Mouse (Mus musculus) embryonic stem cell, embryonic (primary cell): ENCODE measurements around the gene Akr7a5.

Experiments used
- CTCF ChIA-PET, 4 experiments: fragments of 300-600 bp in 2 of 4; fragments of 350-600 bp in 2 of 4; sonication (Branson Sonifier 250); formaldehyde crosslinking; loops; one replicate each; lab custom pipeline; 2022; ENCODE audit warnings: inconsistent platforms in 2 of 4; lab: Charles Lee
- POLR2A ChIA-PET, 4 experiments: fragments of 300-600 bp in 2 of 4; fragments of 350-600 bp in 2 of 4; sonication (Branson Sonifier 250); formaldehyde crosslinking; loops; one replicate each; lab custom pipeline; 2022; ENCODE audit warnings: antibody characterized with exemption in 4 of 4, inconsistent platforms in 1 of 4; lab: Charles Lee

Akr7a5 gene

GRCm38 (mm10) chr4:139310171-139310898 is at the start of gene Akr7a5, which contains the start of gene Pqlc2:
Gene Akr7a5 (plus strand): TSS chr4:139310744.
Gene Pqlc2 (minus strand): TSS chr4:139310708.
- CTCF ChIA-PET: interaction anchor here (0.5 to 3.5 kb wide), 41 partner anchors 8 to 763 kb away, joined by 3 to 37 read pairs (median 4); partner anchors contain the start of genes Aldh4a1 (in 1 of the 4), Gm21969 (in 1 of the 4) and Htr6 (in 1 of the 4)
- POLR2A ChIA-PET: interaction anchor here (0.6 to 3.9 kb wide), 77 partner anchors 9 to 811 kb away, joined by 3 to 39 read pairs (median 4); partner anchors contain the start of genes Minos1 (in 3 of the 4), Aldh4a1 (in 2 of the 4), Capzb (in 1 of the 4) and Htr6 (in 1 of the 4)

DNA sequence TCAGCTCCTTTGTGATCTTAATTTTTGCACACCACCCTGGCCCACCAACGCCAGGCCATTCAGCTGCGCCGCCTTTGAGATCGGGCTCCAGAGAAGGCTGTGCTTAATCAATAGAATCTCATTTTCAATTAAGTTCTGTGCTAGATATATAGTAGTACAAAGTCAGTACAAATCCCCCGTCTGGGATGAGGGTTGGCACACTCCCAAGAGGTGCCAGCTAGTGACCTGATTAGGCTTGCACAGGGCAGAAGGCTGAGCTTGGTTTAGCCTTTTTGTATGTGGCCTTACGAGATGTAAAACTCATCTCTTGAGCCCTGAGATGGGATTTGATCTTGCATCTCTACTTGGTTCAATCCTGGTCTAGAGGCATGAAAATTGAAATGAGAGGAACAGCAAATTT is 47.6 kb upstream of the Akr7a5 start:
- ChIA-PET CTCF (interaction anchor here (0.6 to 2.1 kb wide), 5 partner anchors 12 to 340 kb away, joined by 3 to 8 read pairs (median 4); partner anchors contain the start of gene Gm21969 (in 1 of the 4)), POLR2A (interaction anchor here in 3 of 4 experiments (0.5 to 1.4 kb wide), 4 partner anchors 11 to 380 kb away, joined by 3 read pairs; no protein-coding TSS in a partner anchor)

DNA sequence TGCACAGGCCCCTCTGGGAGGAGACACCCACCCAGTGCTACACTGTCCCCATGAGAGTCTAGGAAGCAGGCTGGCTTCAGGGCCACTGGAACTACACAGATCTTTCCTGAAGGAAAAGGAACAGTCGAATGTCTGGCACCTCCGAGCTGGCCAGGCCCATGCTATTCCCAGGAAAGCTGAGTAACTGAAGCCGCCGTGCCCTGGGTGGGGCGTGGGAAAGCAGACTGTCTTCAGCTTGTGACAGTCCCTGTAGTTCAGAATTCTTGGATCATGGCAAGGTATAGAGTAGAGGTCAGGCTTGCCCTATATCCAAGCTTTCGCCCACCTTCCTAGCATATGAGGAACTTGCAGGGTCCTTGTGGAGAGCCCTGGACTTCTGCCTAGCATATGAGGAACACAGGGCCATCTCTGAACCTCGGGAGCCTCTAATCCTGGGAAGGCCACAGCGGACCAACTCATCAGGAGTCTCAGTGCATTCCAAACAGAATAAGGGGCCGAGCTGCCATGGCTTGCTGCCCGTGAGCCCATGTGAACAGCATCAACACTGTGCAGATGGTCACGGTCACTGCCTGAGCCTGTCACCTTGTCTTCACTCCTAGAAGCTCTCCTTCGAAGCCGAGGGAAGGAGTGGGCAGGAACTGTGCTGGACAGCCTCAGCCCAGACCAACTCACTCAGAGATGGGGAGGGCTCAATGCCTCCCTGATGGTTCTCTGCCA is 44.6 kb upstream of the Akr7a5 start:
- POLR2A ChIA-PET: interaction anchor here in 1 of 4 experiments (1.0 kb wide), 1 partner anchor 16 kb away, joined by 3 read pairs; no protein-coding TSS in a partner anchor
- CTCF ChIA-PET: interaction anchor here in 3 of 4 experiments (0.6 to 1.4 kb wide), 4 partner anchors 9 to 45 kb away, joined by 3 read pairs; no protein-coding TSS in a partner anchor

DNA sequence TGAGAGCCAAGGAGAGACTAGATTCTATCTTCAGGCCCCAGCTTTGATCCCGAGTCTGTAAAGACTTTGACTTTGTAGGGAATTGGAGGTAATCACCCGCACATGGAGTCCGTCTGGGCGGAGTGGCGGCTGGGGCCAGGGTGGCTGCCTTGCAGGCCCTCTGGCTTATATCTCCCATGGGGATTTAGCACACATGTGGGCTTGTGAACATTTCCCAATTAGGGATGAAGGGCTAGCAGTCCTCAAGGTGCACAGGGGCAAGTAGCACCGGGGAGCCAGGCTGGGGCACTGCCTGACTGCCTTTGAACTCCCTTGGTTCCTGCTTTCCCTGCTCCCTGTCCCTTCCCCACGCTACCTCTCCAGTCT is 44.1 kb upstream of the Akr7a5 start:
- POLR2A ChIA-PET: interaction anchor here in 1 of 4 experiments (0.6 to 1.0 kb wide), 2 partner anchors 16 to 1275 kb away, joined by 3 to 7 read pairs; no protein-coding TSS in a partner anchor

DNA sequence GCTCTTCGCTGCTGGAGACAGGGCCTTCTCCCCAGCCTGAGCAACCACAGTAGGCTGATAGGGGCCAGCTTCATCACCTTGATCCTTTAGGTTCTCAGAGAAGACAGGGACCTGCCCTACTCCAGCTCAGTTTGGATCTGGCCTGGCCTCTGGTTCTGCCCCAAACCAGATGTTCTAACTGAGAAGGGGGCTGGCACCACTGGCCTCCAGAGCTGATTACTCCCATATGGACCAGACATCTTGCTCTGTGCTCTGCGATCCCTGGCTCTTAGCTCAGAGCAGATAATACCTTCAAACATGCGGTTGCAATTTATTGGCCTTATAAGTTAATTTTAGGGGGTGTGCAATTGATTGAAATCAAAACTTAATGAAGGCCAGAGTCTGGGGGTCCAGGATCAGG is 43.2 kb upstream of the Akr7a5 start:
- POLR2A ChIA-PET: interaction anchor here in 1 of 4 experiments (0.6 to 0.9 kb wide), 3 partner anchors 11 to 1276 kb away, joined by 3 to 7 read pairs (median 3); no protein-coding TSS in a partner anchor

More for the DNA sequence above, 44.1 kb upstream of the Akr7a5 start:
- CTCF ChIA-PET: interaction anchor here in 2 of 4 experiments (1.0 to 1.4 kb wide), 3 partner anchors 34 to 46 kb away, joined by 3 read pairs; no protein-coding TSS in a partner anchor

GRCm38 (mm10) chr4:139268242-139268641 is 42.3 kb upstream of the Akr7a5 start:
- ChIA-PET POLR2A (interaction anchor here in 1 of 4 experiments (0.7 to 1.8 kb wide), 2 partner anchors 10 to 37 kb away, joined by 3 to 7 read pairs; no protein-coding TSS in a partner anchor), CTCF (interaction anchor here in 1 of 4 experiments (14.6 kb wide), 1 partner anchor 20 kb away, joined by 97 read pairs; no protein-coding TSS in a partner anchor)

More for the DNA sequence above, 43.2 kb upstream of the Akr7a5 start:
- CTCF ChIA-PET: interaction anchor here in 1 of 4 experiments (14.6 kb wide), 1 partner anchor 21 kb away, joined by 97 read pairs; no protein-coding TSS in a partner anchor

GRCm38 (mm10) chr4:139270168-139270567 is 40.4 kb upstream of the Akr7a5 start:
- POLR2A ChIA-PET: interaction anchor here in 3 of 4 experiments (0.9 to 1.8 kb wide), 7 partner anchors 8 to 38 kb away, joined by 3 to 7 read pairs (median 3); no protein-coding TSS in a partner anchor
- CTCF ChIA-PET: interaction anchor here (0.6 to 14.6 kb wide), 10 partner anchors 18 to 117 kb away, joined by 3 to 97 read pairs (median 3); no protein-coding TSS in a partner anchor

GRCm38 (mm10) chr4:139271562-139271961 is 39.0 kb upstream of the Akr7a5 start:
- CTCF ChIA-PET: interaction anchor here in 2 of 4 experiments (0.6 to 14.6 kb wide), 3 partner anchors 17 to 59 kb away, joined by 3 to 97 read pairs (median 4); no protein-coding TSS in a partner anchor

DNA sequence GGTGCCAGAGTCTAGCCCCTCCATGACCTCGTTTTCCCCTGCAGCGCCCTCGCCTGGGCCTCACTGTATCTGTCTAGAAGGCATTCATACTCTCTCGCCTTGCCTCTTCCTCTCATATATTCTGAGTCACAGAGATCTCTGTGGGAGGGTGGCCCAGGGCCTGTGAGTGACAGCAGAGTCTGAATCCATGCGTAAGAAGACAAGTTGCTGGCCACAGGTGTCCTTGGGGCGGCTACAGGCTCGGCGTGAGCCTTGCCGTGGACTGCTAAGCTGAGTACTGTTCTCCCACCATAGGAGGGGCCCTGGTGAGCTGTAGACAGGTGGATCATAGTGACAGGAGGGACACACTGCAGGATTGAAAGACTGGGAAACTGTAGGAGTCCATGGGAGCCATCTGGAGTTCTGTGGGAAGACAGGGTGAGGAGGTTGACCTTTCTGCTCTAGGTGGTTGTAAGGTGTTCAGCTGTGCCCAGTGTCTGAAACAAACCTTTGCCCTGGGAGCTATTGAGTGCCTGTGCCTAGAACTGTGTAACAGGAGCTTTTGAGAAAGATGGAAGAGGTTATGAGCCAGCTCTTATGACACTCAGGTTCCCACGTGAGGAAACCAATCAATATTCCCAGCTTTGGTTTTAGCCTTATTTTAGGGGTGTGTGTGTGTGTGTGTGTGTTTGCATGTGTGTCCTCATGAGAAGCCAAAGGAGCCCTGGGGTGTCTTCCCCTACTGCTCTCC is 37.4 kb upstream of the Akr7a5 start:
- POLR2A ChIA-PET: interaction anchor here in 3 of 4 experiments (0.7 to 2.8 kb wide), 7 partner anchors 11 to 595 kb away, joined by 3 to 13 read pairs (median 4); partner anchors contain the start of gene Akr7a5 (in 1 of the 3)
- CTCF ChIA-PET: interaction anchor here (0.6 to 14.6 kb wide), 10 partner anchors 12 to 156 kb away, joined by 3 to 97 read pairs (median 3); partner anchors contain the start of genes Akr7a5 (in 1 of the 4) and Pqlc2 (in 1 of the 4)

More at GRCm38 (mm10) chr4:139271562-139271961, 39.0 kb upstream of the Akr7a5 start:
- POLR2A ChIA-PET: interaction anchor here in 1 of 4 experiments (0.7 to 1.0 kb wide), 3 partner anchors 11 to 19 kb away, joined by 3 read pairs; no protein-coding TSS in a partner anchor

DNA sequence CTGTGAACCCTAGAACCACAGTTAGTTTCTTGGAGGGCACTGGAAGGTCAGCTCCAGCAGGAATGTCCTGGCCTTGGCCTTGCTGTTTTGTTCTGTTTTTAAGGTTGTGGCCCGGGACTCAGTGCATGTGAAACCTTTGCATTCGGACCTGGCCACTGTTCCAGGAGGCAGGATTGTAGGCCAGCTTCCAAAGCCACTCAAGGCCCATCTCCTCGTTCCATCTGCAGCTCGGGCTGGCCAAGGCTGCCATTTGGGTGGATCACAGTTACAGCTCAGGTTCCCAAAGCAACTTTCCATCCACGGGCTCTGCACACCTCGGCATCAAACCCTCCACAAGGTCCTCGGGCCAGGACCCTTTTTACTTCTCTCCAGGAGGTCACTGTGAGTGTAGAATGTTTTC is 36.0 kb upstream of the Akr7a5 start:
- ChIA-PET POLR2A (interaction anchor here in 3 of 4 experiments (0.5 to 2.8 kb wide), 6 partner anchors 9 to 1292 kb away, joined by 3 to 13 read pairs (median 5); no protein-coding TSS in a partner anchor), CTCF (interaction anchor here in 3 of 4 experiments (0.8 to 14.6 kb wide), 5 partner anchors 13 to 54 kb away, joined by 3 to 97 read pairs (median 5); no protein-coding TSS in a partner anchor)

DNA sequence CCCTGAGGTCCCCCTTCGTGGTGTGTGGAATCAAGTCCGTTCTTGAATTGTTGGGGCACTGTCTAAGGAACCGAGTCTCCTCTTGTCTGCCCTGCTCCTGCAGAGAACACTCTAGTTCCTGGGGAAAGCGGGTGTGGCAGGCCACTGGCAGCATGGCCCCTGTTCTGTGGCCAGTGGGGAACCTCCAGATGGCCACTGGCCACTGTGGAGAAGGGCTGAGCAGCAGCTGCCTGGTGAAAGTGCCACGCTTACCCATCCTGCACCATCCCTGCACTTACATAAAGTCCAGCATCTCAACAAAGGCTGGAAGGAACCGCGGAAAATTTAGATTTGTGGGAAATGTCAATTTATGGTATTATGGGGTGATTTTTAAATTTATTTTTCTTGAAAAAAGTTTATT is 34.1 kb upstream of the Akr7a5 start:
- ChIA-PET CTCF (interaction anchor here in 2 of 4 experiments (0.8 to 14.6 kb wide), 3 partner anchors 12 to 55 kb away, joined by 3 to 97 read pairs (median 4); no protein-coding TSS in a partner anchor), POLR2A (interaction anchor here in 2 of 4 experiments (0.8 to 2.0 kb wide), 4 partner anchors 9 to 340 kb away, joined by 3 to 8 read pairs (median 3); partner anchors contain the start of genes Akr7a5 (in 1 of the 2) and Pqlc2 (in 1 of the 2))

DNA sequence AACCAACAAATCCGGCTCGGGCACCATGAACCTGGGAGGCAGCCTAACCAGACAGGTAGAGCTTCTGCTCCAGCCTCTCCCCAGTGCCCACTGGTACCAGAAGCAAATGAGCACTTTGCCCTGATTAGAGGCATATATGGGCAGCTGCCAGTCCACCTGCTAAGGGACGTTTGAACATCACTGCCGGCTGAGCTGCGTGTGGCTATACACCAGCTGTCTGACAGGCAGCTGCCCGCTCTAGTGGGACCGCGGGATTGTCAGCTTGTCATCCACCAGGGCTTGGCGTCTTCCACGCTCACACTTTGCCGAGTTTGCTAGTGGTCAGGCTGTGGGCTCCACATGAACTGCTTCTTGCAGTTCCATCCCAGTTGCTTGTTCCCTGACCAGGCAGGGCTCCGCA is 30.0 kb upstream of the Akr7a5 start:
- ChIA-PET POLR2A (interaction anchor here in 3 of 4 experiments (1.1 to 4.0 kb wide), 3 partner anchors 9 to 30 kb away, joined by 3 to 11 read pairs (median 7); partner anchors contain the start of genes Akr7a5 (in 1 of the 3) and Pqlc2 (in 1 of the 3)), CTCF (interaction anchor here in 3 of 4 experiments (0.5 to 14.6 kb wide), 5 partner anchors 8 to 32 kb away, joined by 3 to 97 read pairs (median 4); no protein-coding TSS in a partner anchor)

GRCm38 (mm10) chr4:139281791-139282345 is 28.7 kb upstream of the Akr7a5 start:
- CTCF ChIA-PET: interaction anchor here in 2 of 4 experiments (1.2 to 14.6 kb wide), 2 partner anchors 6 to 49 kb away, joined by 3 to 97 read pairs; no protein-coding TSS in a partner anchor
- POLR2A ChIA-PET: no interaction called here

DNA sequence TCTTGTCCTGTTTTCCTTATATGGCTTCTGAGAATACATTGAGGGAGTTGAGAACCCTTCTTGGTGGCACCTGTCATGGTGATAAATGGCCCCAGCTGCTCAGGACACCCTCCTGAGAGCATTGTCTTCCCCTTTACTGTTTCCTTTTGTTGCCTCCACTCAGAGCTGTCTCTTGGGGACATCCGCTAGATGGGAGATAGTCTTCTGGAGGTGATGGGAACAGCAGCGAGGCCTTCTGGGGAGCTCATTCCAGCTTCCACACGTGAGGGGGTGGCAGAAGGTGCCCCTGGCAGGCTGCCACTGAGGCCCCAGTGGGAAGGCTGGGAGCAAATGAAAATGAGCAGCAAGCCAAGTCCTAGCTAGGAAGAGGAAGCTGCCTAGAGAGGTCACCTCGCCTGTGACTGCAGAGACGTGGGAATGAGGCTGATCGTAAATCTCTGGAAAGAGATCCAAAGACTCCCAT is 27.6 kb upstream of the Akr7a5 start:
- POLR2A ChIA-PET: interaction anchor here in 2 of 4 experiments (0.5 to 2.7 kb wide), 3 partner anchors 9 to 326 kb away, joined by 3 to 13 read pairs (median 3); no protein-coding TSS in a partner anchor
- CTCF ChIA-PET: interaction anchor here (0.6 to 1.2 kb wide), 5 partner anchors 19 to 1305 kb away, joined by 3 read pairs; no protein-coding TSS in a partner anchor

- ChIA-PET POLR2A (interaction anchor here in 3 of 4 experiments (0.5 to 2.7 kb wide), 16 partner anchors 8 to 1274 kb away, joined by 3 to 13 read pairs (median 4); partner anchors contain the start of genes Akr7a5 (in 1 of the 3) and Pqlc2 (in 1 of the 3)), CTCF (interaction anchor here (0.5 to 6.9 kb wide), 14 partner anchors 11 to 1697 kb away, joined by 3 to 102 read pairs (median 4); partner anchors contain the start of genes Akr7a5 (in 1 of the 4), Gm21969 (in 1 of the 4) and Pqlc2 (in 1 of the 4))
Observed at GRCm38 (mm10) chr4:139284877-139285276, 25.7 kb upstream of the Akr7a5 start.
